Mouse (Mus musculus) G1E (cell line): ENCODE results near the gene Etnk2.

ENCODE experiments used
- CTCF ChIP-seq: IDR thresholded peaks from 2 replicates; pipeline ENCODE4 v1.5.1; 2012; ENCODE audit warnings: low read depth, low read length, inconsistent platforms, mixed read lengths
- GATA1 ChIP-seq: IDR thresholded peaks from 2 replicates; pipeline ENCODE4 v1.6.1; 2012; ENCODE audit warnings: borderline replicate concordance, low read length, inconsistent platforms, mixed read lengths
- GATA2 ChIP-seq: IDR thresholded peaks from 2 replicates; pipeline ENCODE4 v1.6.1; 2012; ENCODE audit warnings: low read depth, low read length, inconsistent platforms, borderline replicate concordance
- TAL1 ChIP-seq: conservative IDR thresholded peaks from 2 replicates; pipeline ENCODE4 v1.6.1; 2012; ENCODE audit warnings: low read depth, low read length, inconsistent platforms, mixed read lengths

DNA sequence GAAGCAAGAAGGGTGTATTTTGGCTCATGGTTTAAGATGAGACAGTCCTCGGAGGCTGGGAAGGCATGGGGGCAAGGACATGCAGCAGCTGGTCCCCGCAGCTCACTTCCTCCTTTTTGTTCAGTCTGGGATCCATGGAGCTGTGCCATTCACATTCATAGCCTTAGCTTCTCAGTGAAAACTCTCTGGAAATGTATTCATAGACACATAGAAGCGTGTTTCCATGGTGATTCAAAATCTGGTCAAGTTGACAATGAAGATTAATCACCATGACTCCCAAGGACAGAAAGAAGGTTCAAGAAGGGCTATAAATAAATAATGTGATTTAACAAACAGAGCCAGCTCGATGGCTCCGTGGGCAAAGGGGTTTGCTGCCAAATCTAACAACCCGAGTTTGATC, 29.4 kb upstream of the Etnk2 start:
- TF ChIP-seq CTCF (no peak), GATA1 (no peak), TAL1 (no peak), GATA2 (no peak)
